Mouse (Mus musculus) midbrain, embryonic 13.5 days (tissue): ENCODE data around the gene Thsd4. TPM values are rescaled to one million over a fixed set of nuclear protein-coding genes. Genes with fewer than 3 reads are reported as not detected.
"Not testable (repeated sequence)": the region's sequence is repeated elsewhere in the genome, so short reads cannot be mapped to it uniquely, and the experiment has no call there.

Source experiments
- ATAC-seq: fragments of 200-750 bp; cut with Nextera tagmentation; 2 replicates; pipeline ENCODE4 v1.8.0; 2017; ENCODE audit warnings: mild to moderate bottlenecking, moderate TSS enrichment, moderate library complexity
- H3K27ac ChIP-seq: fragments of 300-500 bp; sonication (generic); 2 replicates; pipeline ENCODE4 v1.5.1; 2015; ENCODE audit warnings: inconsistent platforms, mild to moderate bottlenecking, moderate library complexity
- H3K27me3 ChIP-seq: fragments of 300-500 bp; sonication (generic); 2 replicates; pipeline ENCODE4 v1.6.1; 2015; ENCODE audit warnings: mild to moderate bottlenecking, inconsistent platforms
- H3K36me3 ChIP-seq: fragments of 300-500 bp; sonication (generic); 2 replicates; pipeline ENCODE4 v1.6.1; 2015; ENCODE audit warnings: mild to moderate bottlenecking, inconsistent platforms
- H3K4me1 ChIP-seq: fragments of 300-500 bp; sonication (generic); replicated peaks from 2 replicates; pipeline ENCODE4 v1.6.1; 2015; ENCODE audit warnings: inconsistent platforms
- H3K4me2 ChIP-seq: fragments of 300-500 bp; sonication (generic); replicated peaks from 2 replicates; pipeline ENCODE4 v1.6.1; 2015; ENCODE audit warnings: moderate library complexity, mild to moderate bottlenecking, inconsistent platforms
- H3K4me3 ChIP-seq: fragments of 300-500 bp; sonication (generic); replicated peaks from 2 replicates; pipeline ENCODE4 v1.5.1; 2015; ENCODE audit warnings: mild to moderate bottlenecking, inconsistent platforms
- H3K9ac ChIP-seq: fragments of 300-500 bp; sonication (generic); replicated peaks from 2 replicates; pipeline ENCODE4 v1.6.1; 2015; ENCODE audit warnings: mild to moderate bottlenecking, inconsistent platforms
- H3K9me3 ChIP-seq: fragments of 300-500 bp; sonication (generic); 2 replicates; pipeline ENCODE4 v1.6.1; 2016; ENCODE audit warnings: mild to moderate bottlenecking, inconsistent platforms
- WGBS: fragments of 180-500 bp; shearing (Covaris S2); methylation state at CpG from one replicate; pipeline ENCODE4 v1.1.7; 2015; 5-methylcytosine and 5-hydroxymethylcytosine counted together
- polyA plus RNA-seq: library from polyadenylated mRNA; unstranded; fragments of >200 nt; fragmentation: Nextera tagmentation; extraction: Ambion mirVana; gene quantifications from 2 replicates; pipeline ENCODE4 v1.2.1, GENCODE M21; 2015

The Thsd4 gene
- polyA plus RNA-seq, 1 experiment from 2014 or later = 8.0 TPM

GRCm38 (mm10) chr9:60180114-60180513, 341.7 kb downstream of the Thsd4 start:
- WGBS = 85% methylated on average over 6 of the region's 6 CpGs

GRCm38 (mm10) chr9:60176311-60176710, 345.5 kb downstream of the Thsd4 start:
- Histone ChIP-seq H3K4me2 (no peak overlapping the region), H3K36me3 (no peaks in the 10 kb centered on the region), H3K9ac (no peak overlapping the region), H3K27ac (no peak overlapping the region), H3K4me1 (peaks cover 1% of the 10 kb centered on the region; the same call in 1 of the 2 replicates), H3K4me3 (no peak overlapping the region), H3K27me3 (no peaks in the 10 kb centered on the region), H3K9me3 (no peaks in the 10 kb centered on the region)
- 87% methylated on average over 3 of the region's 3 CpGs for WGBS
- no peak for ATAC-seq

More at GRCm38 (mm10) chr9:60180114-60180513, 341.7 kb downstream of the Thsd4 start:
- Histone ChIP-seq H3K4me3 (no peak overlapping the region), H3K27me3 (no peaks in the 10 kb centered on the region), H3K4me2 (no peak overlapping the region), H3K36me3 (no peaks in the 10 kb centered on the region), H3K4me1 (peaks cover 9% of the 10 kb centered on the region), H3K27ac (no peak overlapping the region), H3K9me3 (no peaks in the 10 kb centered on the region), H3K9ac (no peak overlapping the region)
- no peak for ATAC-seq

- H3K27me3 ChIP-seq, H3K9ac ChIP-seq, ATAC-seq, H3K4me3 ChIP-seq, H3K27ac ChIP-seq, H3K4me1 ChIP-seq, H3K36me3 ChIP-seq, H3K4me2 ChIP-seq, H3K9me3 ChIP-seq: not testable (repeated sequence)
- WGBS = 70% methylated on average over 9 of the region's 9 CpGs
Observed at GRCm38 (mm10) chr9:60172459-60173060, 349.3 kb downstream of the Thsd4 start.

- Histone ChIP-seq H3K27ac (no peak overlapping the region), H3K4me3 (no peak overlapping the region), H3K4me2 (no peak overlapping the region), H3K9ac (no peak overlapping the region), H3K36me3 (no peaks in the 10 kb centered on the region), H3K4me1 (no peaks in the 10 kb centered on the region), H3K27me3 (no peaks in the 10 kb centered on the region), H3K9me3 (no peaks in the 10 kb centered on the region)
- WGBS = 76% methylated on average over 4 of the region's 4 CpGs
- no peak for ATAC-seq
Observed at GRCm38 (mm10) chr9:60166990-60167389, 354.9 kb downstream of the Thsd4 start.

GRCm38 (mm10) chr9:60160855-60161254, 361.0 kb downstream of the Thsd4 start:
- ATAC-seq = no peak
- no peaks in the 10 kb centered on the region for H3K27me3 ChIP-seq
- H3K9ac ChIP-seq = no peak overlapping the region
- 37% methylated on average over 5 of the region's 5 CpGs for WGBS
- H3K27ac ChIP-seq = no peak overlapping the region
- no peak overlapping the region for H3K4me3 ChIP-seq
- H3K9me3 ChIP-seq = no peaks in the 10 kb centered on the region
- no peaks in the 10 kb centered on the region for H3K36me3 ChIP-seq
- no peak overlapping the region for H3K4me2 ChIP-seq
- H3K4me1 ChIP-seq = 0 out of 2 replicates have a peak, but pooled peaks cover 8% of the 10 kb centered on the region

- Histone ChIP-seq H3K36me3 (no peaks in the 10 kb centered on the region), H3K4me1 (0 out of 2 replicates have a peak, but pooled peaks cover 8% of the 10 kb centered on the region), H3K9me3 (no peaks in the 10 kb centered on the region), H3K27ac (no peak overlapping the region), H3K4me3 (no peak overlapping the region), H3K9ac (no peak overlapping the region), H3K4me2 (no peak overlapping the region), H3K27me3 (no peaks in the 10 kb centered on the region)
- no peak for ATAC-seq
- 71% methylated on average over 7 of the region's 7 CpGs for WGBS
Observed at GRCm38 (mm10) chr9:60160194-60160593, 361.7 kb downstream of the Thsd4 start.

GRCm38 (mm10) chr9:60152990-60153389, 368.9 kb downstream of the Thsd4 start:
- peaks cover 16% of the 10 kb centered on the region for H3K4me1 ChIP-seq
- 90% methylated on average over 1 of the region's 1 CpGs for WGBS
- ATAC-seq = no peak
- H3K9me3 ChIP-seq = no peaks in the 10 kb centered on the region
- no peaks in the 10 kb centered on the region for H3K27me3 ChIP-seq
- no peak overlapping the region for H3K27ac ChIP-seq
- no peak overlapping the region for H3K9ac ChIP-seq
- H3K36me3 ChIP-seq = no peaks in the 10 kb centered on the region
- no peak overlapping the region for H3K4me3 ChIP-seq
- no peak overlapping the region for H3K4me2 ChIP-seq

GRCm38 (mm10) chr9:60151897-60152627, 369.8 kb downstream of the Thsd4 start:
- Histone ChIP-seq H3K4me1 (peaks cover 19% of the 10 kb centered on the region), H3K9ac (no peak overlapping the region), H3K27me3 (no peaks in the 10 kb centered on the region), H3K36me3 (no peaks in the 10 kb centered on the region), H3K27ac (no peak overlapping the region), H3K4me2 (no peak overlapping the region), H3K9me3 (no peaks in the 10 kb centered on the region), H3K4me3 (no peak overlapping the region)
- 91% methylated on average over 11 of the region's 11 CpGs for WGBS
- no peak for ATAC-seq

- H3K27me3 ChIP-seq = no peaks in the 10 kb centered on the region
- ATAC-seq = no peak
- no peaks in the 10 kb centered on the region for H3K36me3 ChIP-seq
- no peak overlapping the region for H3K4me3 ChIP-seq
- H3K4me2 ChIP-seq = no peak overlapping the region
- 95% methylated on average over 1 of the region's 1 CpGs for WGBS
- peaks cover 19% of the 10 kb centered on the region for H3K4me1 ChIP-seq
- H3K27ac ChIP-seq = no peak overlapping the region
- H3K9me3 ChIP-seq = no peaks in the 10 kb centered on the region
- H3K9ac ChIP-seq = no peak overlapping the region
Observed at GRCm38 (mm10) chr9:60150511-60150910, 371.3 kb downstream of the Thsd4 start.

GRCm38 (mm10) chr9:60148988-60149387, 372.9 kb downstream of the Thsd4 start:
- Histone ChIP-seq H3K36me3 (no peaks in the 10 kb centered on the region), H3K4me3 (no peak overlapping the region), H3K4me2 (peak overlapping the region; percentile 21; the same call in 1 of the 2 replicates), H3K9me3 (no peaks in the 10 kb centered on the region), H3K27me3 (no peaks in the 10 kb centered on the region), H3K27ac (peak overlapping the region; percentile 59), H3K4me1 (peaks cover 19% of the 10 kb centered on the region), H3K9ac (no peak overlapping the region)
- 11% methylated on average over 7 of the region's 7 CpGs for WGBS
- ATAC-seq = peak; percentile 81

GRCm38 (mm10) chr9:60147401-60147800, 374.4 kb downstream of the Thsd4 start:
- Histone ChIP-seq H3K27me3 (no peaks in the 10 kb centered on the region), H3K9ac (no peak overlapping the region), H3K4me1 (peaks cover 19% of the 10 kb centered on the region), H3K9me3 (no peaks in the 10 kb centered on the region), H3K4me2 (no peak overlapping the region), H3K27ac (no peak overlapping the region), H3K4me3 (no peak overlapping the region), H3K36me3 (no peaks in the 10 kb centered on the region)
- 38% methylated on average over 4 of the region's 4 CpGs for WGBS
- no peak for ATAC-seq

GRCm38 (mm10) chr9:60143816-60144215, 378.0 kb downstream of the Thsd4 start:
- no peak overlapping the region for H3K4me2 ChIP-seq
- H3K4me3 ChIP-seq = no peak overlapping the region
- H3K9ac ChIP-seq = no peak overlapping the region
- no peaks in the 10 kb centered on the region for H3K27me3 ChIP-seq
- peaks cover 31% of the 10 kb centered on the region for H3K4me1 ChIP-seq
- ATAC-seq = no peak
- H3K27ac ChIP-seq = no peak overlapping the region
- H3K36me3 ChIP-seq = no peaks in the 10 kb centered on the region
- no peaks in the 10 kb centered on the region for H3K9me3 ChIP-seq
- 95% methylated on average over 6 of the region's 6 CpGs for WGBS
